Mouse (Mus musculus) cerebellum, adult 2 months (tissue): ENCODE results near the gene Erc2.

ENCODE experiments used
- CTCF ChIP-seq: fragments of 200-500 bp; IDR thresholded peaks from 2 replicates; pipeline ENCODE4 v1.5.1; 2011; ENCODE audit warnings: low read depth, mild to moderate bottlenecking, control low read depth, low read length, moderate library complexity, borderline replicate concordance; ENCODE audit not compliant: insufficient read depth
- POLR2A ChIP-seq: fragments of 200-500 bp; IDR thresholded peaks from 2 replicates; pipeline ENCODE4 v1.6.1; 2011; ENCODE audit warnings: low read length, control low read depth, borderline replicate concordance; ENCODE audit not compliant: insufficient read depth

GRCm38 (mm10) chr14:27821801-27822200, 199.6 kb downstream of the Erc2 start:
- TF ChIP-seq CTCF (no peak), POLR2A (no peak)
